Mouse (Mus musculus): ENCODE measurements around the gene Irak4. TPM values are rescaled to one million over a fixed set of nuclear protein-coding genes. Genes with fewer than 3 reads are reported as not detected.
A peak's percentile ranks its signal among the peaks of the same experiment; 100 is the strongest.

Irak4 gene
- polyA plus RNA-seq, 1 experiment from 2014 or later = 3.0 TPM

DNA sequence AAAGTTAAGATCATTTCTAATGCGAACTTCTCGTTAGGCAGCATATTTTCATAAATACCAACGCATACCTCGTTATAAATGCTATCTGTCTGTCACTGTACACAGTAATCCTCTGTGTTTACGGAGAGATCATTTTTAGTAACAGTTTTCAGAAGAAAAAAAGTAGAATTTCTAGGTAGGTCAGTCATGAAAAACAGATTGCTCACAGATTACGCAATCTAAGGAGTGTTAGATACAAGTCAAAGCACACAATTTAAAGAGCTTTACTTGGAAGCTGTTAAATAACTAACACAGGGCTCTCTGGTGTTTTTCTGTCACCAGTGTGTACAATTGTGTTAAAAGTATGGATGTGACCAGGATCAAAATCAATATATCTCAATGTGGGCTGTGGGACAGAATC lies 10.5 kb upstream of the Irak4 start:
- Histone ChIP-seq H3K4me3 (no peak overlapping the region), H3K27me3 (no peaks in the 10 kb centered on the region)
- 95% methylated on average over 6 of the region's 6 CpGs for WGBS

DNA sequence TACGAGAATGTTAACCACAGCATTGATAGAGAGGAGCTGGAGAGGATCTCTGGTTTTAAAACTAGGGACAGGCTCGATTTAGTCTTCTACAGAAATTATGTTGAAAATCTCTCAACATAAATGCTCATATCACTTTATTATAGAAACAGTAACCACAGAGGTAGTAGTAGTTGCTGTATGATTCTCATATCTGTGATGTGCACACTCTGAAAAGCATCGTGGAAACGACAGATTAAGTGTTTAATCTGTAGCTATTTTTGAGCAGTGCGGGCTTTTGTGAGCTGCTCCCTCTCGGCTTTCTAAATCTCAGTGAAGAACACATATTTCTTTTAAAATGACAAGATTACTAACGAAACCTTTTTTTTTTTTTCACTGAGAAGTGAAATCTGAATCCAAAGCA lies 7.9 kb upstream of the Irak4 start:
- Histone ChIP-seq H3K4me3 (no peak overlapping the region), H3K36me3 (no peaks in the 10 kb centered on the region; the same call in 1 of the 2 replicates)
- WGBS = 94% methylated on average over 7 of the region's 7 CpGs

More for the DNA sequence above, 10.5 kb upstream of the Irak4 start:
- H3K36me3 ChIP-seq = no peaks in the 10 kb centered on the region; the same call in 1 of the 2 replicates
- H3K4me1 ChIP-seq (replicated peaks) = no peaks in the 10 kb centered on the region
- H3K9me3 ChIP-seq = no peaks in the 10 kb centered on the region
- H3K27ac ChIP-seq (replicated peaks) = no peak overlapping the region
- H3K9ac ChIP-seq = no peak overlapping the region
- no peak overlapping the region for H3K4me2 ChIP-seq
- no peak for ATAC-seq (ENCODE audit: low read depth)

DNA sequence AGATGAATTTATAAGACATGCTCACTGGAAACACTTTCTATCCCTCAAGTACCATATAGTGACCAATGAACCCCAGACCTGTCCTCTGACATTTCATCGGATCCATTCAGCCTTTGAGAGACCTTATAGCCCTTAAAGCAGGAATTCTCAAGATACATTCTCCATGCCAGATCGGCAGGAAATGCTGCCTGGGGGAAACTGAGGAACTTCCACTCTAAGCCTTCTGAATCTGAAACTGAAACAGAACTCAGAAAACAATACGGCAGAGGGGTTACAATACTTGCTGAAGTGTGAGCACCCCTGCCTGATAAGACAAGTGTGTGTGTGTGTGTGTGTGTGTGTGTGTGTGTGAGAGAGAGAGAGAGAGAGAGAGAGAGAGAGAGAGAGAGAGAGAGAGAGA lies 4.1 kb upstream of the Irak4 start:
- WGBS = 94% methylated on average over 3 of the region's 3 CpGs
- no peak for ATAC-seq (ENCODE audit: low read depth)
- H3K9me3 ChIP-seq = no peaks in the 10 kb centered on the region
- H3K4me3 ChIP-seq = no peak overlapping the region
- H3K4me2 ChIP-seq = no peak overlapping the region
- H3K27ac ChIP-seq (replicated peaks) = no peak overlapping the region
- H3K36me3 ChIP-seq = no peaks in the 10 kb centered on the region
- peaks cover 6% of the 10 kb centered on the region for H3K4me1 ChIP-seq (replicated peaks)
- H3K9ac ChIP-seq = no peak overlapping the region
- no peaks in the 10 kb centered on the region for H3K27me3 ChIP-seq

More for the DNA sequence above, 7.9 kb upstream of the Irak4 start:
- no peak overlapping the region for H3K27ac ChIP-seq (replicated peaks)
- H3K27me3 ChIP-seq = no peaks in the 10 kb centered on the region
- no peak overlapping the region for H3K4me2 ChIP-seq
- ATAC-seq (ENCODE audit: low read depth) = no peak
- no peak overlapping the region for H3K9ac ChIP-seq
- H3K9me3 ChIP-seq = no peaks in the 10 kb centered on the region
- no peaks in the 10 kb centered on the region for H3K4me1 ChIP-seq (replicated peaks)

DNA sequence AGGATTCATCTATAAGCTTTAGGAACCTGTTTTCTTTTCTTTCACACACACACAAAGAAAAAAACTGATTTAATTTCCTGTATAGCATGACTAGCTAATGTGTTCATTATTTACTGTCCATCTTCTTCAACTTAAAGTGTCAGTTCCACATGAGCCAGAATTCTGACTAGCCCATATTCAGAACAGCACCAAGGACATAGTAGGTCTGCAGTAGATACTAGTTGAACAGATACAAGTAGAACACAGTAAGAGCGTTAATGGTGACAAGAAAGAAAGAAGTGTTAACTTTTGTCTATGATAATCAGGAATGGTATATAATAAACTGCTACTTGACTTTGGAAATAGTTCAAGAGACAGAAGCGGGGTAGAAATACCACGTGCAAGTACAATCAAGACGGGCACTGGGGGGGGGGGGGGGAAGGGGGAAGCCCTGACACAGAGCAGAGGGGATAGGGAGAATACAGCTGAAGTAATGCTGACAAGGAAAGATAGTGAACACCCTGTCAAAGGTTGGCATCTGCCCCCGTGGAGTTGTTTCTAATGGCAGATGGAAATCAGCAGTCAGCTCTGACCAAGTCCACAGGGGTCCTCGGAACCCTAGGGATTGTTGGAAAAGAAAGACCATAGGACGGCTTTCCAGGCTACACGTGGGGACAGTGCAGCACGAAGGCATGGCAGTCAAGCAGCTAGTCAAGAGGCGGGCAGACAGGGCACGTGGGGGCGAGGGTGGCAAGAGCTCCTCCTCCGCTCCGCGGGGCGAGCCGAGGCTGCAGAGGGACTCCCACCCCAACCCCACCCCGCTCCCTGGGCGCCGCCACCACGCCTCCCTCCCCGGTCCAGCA lies 655 bp upstream of the Irak4 start:
- Histone ChIP-seq H3K9me3 (no peaks in the 10 kb centered on the region), H3K4me3 (peak overlapping the region; percentile 63), H3K9ac (peak overlapping the region; percentile 69), H3K27me3 (no peaks in the 10 kb centered on the region), H3K4me2 (peak overlapping the region; percentile 78), H3K4me1 (replicated peaks) (peaks cover 6% of the 10 kb centered on the region), H3K27ac (replicated peaks) (peak overlapping the region; percentile 68; the same call in 1 of the 2 replicates), H3K36me3 (no peaks in the 10 kb centered on the region)
- ATAC-seq (ENCODE audit: low read depth) = peak; percentile 92
- 7% methylated on average over 22 of the region's 22 CpGs for WGBS

DNA sequence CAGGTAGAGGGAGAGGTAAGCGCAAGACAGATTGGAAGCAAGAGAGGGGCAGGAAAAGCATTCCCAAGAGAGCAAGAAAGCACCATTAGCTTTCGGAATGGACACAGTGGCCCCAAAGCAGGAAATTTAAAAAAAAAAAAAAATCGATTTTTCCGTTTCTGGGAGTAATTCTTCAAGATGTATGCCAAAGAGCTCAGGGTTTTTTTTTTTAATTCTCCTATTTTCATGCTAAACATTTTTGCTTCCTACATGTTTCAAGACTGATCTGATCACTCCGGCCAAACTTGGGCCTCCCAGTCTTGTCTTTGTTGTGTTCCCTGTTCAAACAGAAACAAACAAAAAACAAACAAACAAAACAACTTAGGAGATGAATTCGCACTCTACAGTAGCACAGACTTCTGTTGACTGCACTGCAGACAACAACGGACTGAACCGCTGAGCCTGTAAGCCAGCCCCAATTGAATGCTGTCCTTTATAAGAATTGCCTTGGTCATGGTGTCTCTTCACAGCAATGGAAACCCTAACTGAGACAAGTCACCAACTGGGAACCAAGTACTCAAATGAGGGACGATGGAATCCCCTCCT lies 701 bp downstream of the Irak4 start:
- no peak for ATAC-seq (ENCODE audit: low read depth)
- H3K27ac ChIP-seq (replicated peaks) = peak overlapping the region; percentile 57; the same call in 1 of the 2 replicates
- peaks cover 6% of the 10 kb centered on the region for H3K4me1 ChIP-seq (replicated peaks)
- H3K27me3 ChIP-seq = no peaks in the 10 kb centered on the region
- peak overlapping the region; percentile 69 for H3K9ac ChIP-seq
- no peaks in the 10 kb centered on the region for H3K36me3 ChIP-seq
- H3K4me3 ChIP-seq = peak overlapping the region; percentile 63
- H3K4me2 ChIP-seq = peak overlapping the region; percentile 78
- WGBS = 45% methylated on average over 9 of the region's 9 CpGs
- no peaks in the 10 kb centered on the region for H3K9me3 ChIP-seq

DNA sequence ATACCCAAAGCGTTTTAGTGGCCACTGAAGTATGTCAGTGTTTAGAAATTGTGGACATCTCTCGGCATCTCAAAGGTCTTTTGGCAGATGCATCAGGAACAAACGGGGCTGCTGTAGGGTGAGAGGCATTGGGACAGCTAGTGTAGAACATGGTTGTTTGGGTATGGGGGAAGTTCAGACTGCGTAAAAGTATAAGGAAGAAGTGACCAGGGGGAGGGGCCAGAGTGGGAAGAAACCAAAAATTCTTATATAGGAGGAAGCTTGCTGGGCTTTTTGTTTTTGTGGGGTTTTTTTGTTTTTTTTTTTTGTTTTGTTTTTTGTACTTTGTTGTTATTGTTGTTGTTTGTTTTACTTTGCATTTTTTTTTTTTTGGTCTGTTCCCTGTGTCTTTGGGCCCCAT lies 1.4 kb downstream of the Irak4 start:
- Histone ChIP-seq H3K9me3 (no peaks in the 10 kb centered on the region), H3K4me3 (no peak overlapping the region), H3K4me1 (replicated peaks) (peaks cover 6% of the 10 kb centered on the region), H3K27ac (replicated peaks) (no peak overlapping the region), H3K36me3 (no peaks in the 10 kb centered on the region), H3K4me2 (no peak overlapping the region), H3K9ac (no peak overlapping the region), H3K27me3 (no peaks in the 10 kb centered on the region)
- WGBS = 93% methylated on average over 4 of the region's 4 CpGs
- no peak for ATAC-seq (ENCODE audit: low read depth)

DNA sequence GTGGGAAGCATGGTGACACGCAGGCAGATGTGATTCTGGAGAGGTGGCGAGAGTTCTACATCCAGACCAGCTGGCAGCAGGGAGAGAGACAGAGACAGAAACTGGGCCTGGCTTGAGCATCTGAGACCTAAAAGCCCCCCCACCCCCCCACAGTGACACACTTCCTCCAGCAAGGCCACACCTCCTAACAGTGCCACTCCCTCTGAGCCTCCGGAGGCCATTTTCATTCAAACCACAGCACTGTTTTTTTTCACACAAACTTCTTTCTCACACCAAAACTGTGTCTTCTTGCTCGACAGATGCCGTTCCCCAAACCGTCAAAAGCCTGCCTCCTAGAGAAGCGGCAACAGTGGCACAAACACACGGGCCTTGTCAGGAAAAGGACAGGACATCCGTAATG lies 10.1 kb downstream of the Irak4 start:
- H3K4me2 ChIP-seq = no peak overlapping the region
- 91% methylated on average over 9 of the region's 9 CpGs for WGBS
- no peak for ATAC-seq (ENCODE audit: low read depth)
- H3K4me3 ChIP-seq = no peak overlapping the region
- H3K9ac ChIP-seq = no peak overlapping the region
- 0 out of 2 replicates have a peak, but pooled peaks cover 10% of the 10 kb centered on the region for H3K9me3 ChIP-seq
- H3K4me1 ChIP-seq (replicated peaks) = no peaks in the 10 kb centered on the region
- H3K36me3 ChIP-seq = no peaks in the 10 kb centered on the region
- no peak overlapping the region for H3K27ac ChIP-seq (replicated peaks)
- H3K27me3 ChIP-seq = no peaks in the 10 kb centered on the region

DNA sequence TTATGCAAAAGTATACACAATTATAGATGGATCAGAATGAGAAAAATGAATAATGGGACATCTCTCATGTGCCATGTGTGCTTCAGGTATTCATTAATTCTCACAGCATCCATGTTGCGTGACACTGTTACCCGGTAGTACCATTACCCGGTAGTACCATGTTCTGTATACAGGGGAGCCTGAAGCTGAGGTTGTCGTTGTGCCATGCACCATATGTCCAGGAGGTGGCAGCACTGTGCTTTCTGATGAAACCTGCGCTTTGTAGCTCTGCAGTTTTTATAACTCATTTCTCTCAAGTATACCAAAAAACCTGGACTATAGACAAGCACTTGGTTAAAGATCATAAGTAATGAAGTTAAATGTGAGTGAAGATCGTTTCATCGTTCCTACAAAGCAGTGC lies 14.0 kb downstream of the Irak4 start:
- ATAC-seq (ENCODE audit: low read depth) = peak; percentile 59; the same call in 1 of the 2 replicates
- no peak overlapping the region for H3K4me2 ChIP-seq
- H3K4me1 ChIP-seq (replicated peaks) = no peaks in the 10 kb centered on the region
- H3K9me3 ChIP-seq = no peaks in the 10 kb centered on the region
- no peaks in the 10 kb centered on the region for H3K36me3 ChIP-seq
- 22% methylated on average over 7 of the region's 7 CpGs for WGBS
- H3K4me3 ChIP-seq = no peak overlapping the region
- no peaks in the 10 kb centered on the region for H3K27me3 ChIP-seq
- no peak overlapping the region for H3K27ac ChIP-seq (replicated peaks)
- H3K9ac ChIP-seq = no peak overlapping the region

DNA sequence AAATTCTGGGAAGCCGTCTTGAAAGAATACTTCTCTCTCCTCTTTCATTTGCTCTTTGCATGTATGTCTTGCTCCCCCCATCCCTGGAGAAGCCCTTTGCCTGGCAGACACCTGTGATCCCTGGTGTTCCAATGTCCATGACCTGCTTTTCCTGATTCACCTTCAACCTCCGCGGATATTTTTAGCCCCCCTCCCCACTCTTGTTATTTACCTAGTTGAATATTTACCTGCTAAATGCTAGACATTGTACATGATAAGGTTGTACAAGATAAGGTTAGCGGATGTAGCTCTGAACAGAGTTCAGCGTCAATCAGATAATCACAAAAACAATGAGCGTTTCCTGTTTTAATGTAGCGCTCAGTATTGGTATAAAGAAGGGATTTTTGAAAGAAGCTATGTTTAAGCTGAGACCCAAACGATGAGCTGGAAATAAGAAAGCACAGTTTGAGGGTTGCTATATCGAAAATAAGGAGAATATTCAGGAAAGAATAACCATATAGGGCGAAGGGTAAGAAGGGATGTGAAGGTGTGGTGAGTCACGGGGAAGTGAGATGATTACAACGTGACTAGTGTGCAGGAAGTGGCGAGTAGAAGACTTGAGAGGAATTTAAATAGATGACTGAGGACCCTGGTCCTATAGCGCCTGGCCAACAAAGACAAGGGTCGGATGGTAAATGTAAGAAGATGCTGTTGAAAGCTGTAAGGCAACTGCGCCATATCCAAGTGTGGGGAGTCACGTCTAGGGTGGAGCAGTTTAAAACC lies 15.6 kb downstream of the Irak4 start:
- no peaks in the 10 kb centered on the region for H3K4me1 ChIP-seq (replicated peaks)
- WGBS = 87% methylated on average over 17 of the region's 17 CpGs
- H3K4me3 ChIP-seq = no peak overlapping the region
- no peaks in the 10 kb centered on the region for H3K9me3 ChIP-seq
- no peak overlapping the region for H3K27ac ChIP-seq (replicated peaks)
- no peak overlapping the region for H3K4me2 ChIP-seq
- no peak for ATAC-seq (ENCODE audit: low read depth)
- H3K27me3 ChIP-seq = no peaks in the 10 kb centered on the region
- H3K36me3 ChIP-seq = no peaks in the 10 kb centered on the region
- no peak overlapping the region for H3K9ac ChIP-seq

DNA sequence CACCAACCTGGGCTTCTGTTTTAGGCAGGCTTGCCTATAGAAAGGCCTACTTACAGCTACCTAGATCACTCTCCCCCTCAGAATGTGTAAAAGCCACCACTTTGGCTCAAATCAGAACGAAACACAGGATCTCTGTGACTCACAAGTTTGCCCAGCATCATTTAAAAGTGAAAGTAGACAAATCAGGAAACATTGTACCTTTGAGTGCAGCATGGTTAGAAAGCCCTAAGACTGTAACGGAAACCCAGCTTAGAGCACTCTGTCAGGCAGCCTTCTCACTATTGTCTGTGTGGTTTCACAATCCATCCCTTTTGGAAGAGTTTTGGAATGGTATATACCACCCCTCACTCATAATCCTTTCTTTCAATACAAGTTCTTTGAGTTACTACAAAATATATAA lies 21.5 kb downstream of the Irak4 start:
- no peak for ATAC-seq (ENCODE audit: low read depth)
- H3K4me3 ChIP-seq = no peak overlapping the region
- 85% methylated on average over 2 of the region's 2 CpGs for WGBS
- no peak overlapping the region for H3K4me2 ChIP-seq
- H3K9ac ChIP-seq = no peak overlapping the region
- H3K27me3 ChIP-seq = no peaks in the 10 kb centered on the region
- no peak overlapping the region for H3K27ac ChIP-seq (replicated peaks)
- H3K36me3 ChIP-seq = no peaks in the 10 kb centered on the region
- no peaks in the 10 kb centered on the region for H3K9me3 ChIP-seq
- H3K4me1 ChIP-seq (replicated peaks) = no peaks in the 10 kb centered on the region

DNA sequence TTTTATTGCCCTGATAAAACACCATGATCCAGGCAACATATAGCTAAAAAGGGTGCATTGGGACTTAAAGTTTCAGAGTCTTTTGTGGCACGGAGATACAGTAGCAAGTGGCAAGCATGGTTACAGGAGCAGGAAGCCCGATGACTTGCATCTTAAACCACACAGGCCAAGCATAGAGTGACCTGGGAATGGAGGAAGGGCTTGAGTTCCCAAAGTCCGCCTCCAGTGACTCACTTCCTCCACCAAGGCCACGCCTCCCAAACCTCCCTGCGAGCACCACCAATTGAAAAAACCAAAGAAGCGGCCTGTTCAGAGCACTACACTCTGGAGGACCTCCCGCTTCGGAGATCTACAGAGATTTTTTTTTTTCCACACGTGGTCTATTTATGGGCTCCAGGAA lies 22.4 kb downstream of the Irak4 start:
- Histone ChIP-seq H3K27me3 (no peaks in the 10 kb centered on the region), H3K9ac (no peak overlapping the region), H3K4me1 (replicated peaks) (no peaks in the 10 kb centered on the region), H3K9me3 (no peaks in the 10 kb centered on the region), H3K36me3 (no peaks in the 10 kb centered on the region), H3K4me2 (no peak overlapping the region), H3K4me3 (no peak overlapping the region), H3K27ac (replicated peaks) (no peak overlapping the region)
- 86% methylated on average over 9 of the region's 9 CpGs for WGBS
- ATAC-seq (ENCODE audit: low read depth) = no peak

DNA sequence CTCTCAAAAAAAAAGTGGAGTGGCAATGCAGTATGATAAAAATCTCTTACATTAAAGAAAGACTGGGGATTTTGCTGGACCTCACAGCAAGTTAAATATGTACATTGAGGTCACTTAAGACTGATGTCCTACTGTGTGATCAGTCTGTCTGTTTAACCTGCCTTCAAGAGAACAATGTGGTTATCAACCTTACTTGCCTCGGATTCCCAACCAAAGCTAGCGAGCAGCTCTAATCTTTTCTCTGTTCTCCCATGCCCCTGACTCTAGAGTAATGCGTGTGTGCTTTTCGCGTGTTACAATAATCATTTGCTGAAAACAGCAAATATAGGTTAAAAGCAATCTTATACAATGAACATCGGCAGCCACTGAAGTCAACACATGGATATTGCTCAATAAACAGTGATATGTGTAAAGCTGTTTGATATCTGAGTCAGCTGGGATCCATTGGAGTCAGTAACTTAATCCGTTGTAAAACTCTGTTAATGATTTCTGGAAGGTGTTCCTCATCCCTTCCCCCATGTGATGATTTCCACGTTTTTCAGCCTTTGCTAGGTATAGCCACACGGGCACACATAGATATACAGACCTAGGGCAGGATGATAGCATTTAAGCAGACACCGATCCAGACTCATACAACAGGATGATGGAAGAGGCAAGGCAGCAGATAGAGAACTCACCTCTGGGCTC lies 25.2 kb downstream of the Irak4 start:
- no peak overlapping the region for H3K27ac ChIP-seq (replicated peaks)
- H3K4me1 ChIP-seq (replicated peaks) = no peaks in the 10 kb centered on the region
- no peak for ATAC-seq (ENCODE audit: low read depth)
- H3K9ac ChIP-seq = no peak overlapping the region
- 91% methylated on average over 10 of the region's 10 CpGs for WGBS
- H3K27me3 ChIP-seq = no peaks in the 10 kb centered on the region
- H3K4me2 ChIP-seq = no peak overlapping the region
- H3K4me3 ChIP-seq = no peak overlapping the region
- no peaks in the 10 kb centered on the region for H3K36me3 ChIP-seq
- no peaks in the 10 kb centered on the region for H3K9me3 ChIP-seq

All from neural tube, embryonic 13.5 days (tissue).